Mouse (Mus musculus) ES-E14 (cell line): ENCODE data around the gene Sh3bp4.

Experiments
- MAFK ChIP-seq: IDR thresholded peaks from 2 replicates; pipeline ENCODE4 v1.6.1; 2014; ENCODE audit warnings: mild to moderate bottlenecking, low read depth, low read length, inconsistent platforms; ENCODE audit not compliant: insufficient read depth
- ZC3H11A ChIP-seq: IDR thresholded peaks from 2 replicates; pipeline ENCODE4 v1.6.1; 2012; ENCODE audit warnings: low read depth, mild to moderate bottlenecking, inconsistent platforms, low read length, borderline replicate concordance

DNA sequence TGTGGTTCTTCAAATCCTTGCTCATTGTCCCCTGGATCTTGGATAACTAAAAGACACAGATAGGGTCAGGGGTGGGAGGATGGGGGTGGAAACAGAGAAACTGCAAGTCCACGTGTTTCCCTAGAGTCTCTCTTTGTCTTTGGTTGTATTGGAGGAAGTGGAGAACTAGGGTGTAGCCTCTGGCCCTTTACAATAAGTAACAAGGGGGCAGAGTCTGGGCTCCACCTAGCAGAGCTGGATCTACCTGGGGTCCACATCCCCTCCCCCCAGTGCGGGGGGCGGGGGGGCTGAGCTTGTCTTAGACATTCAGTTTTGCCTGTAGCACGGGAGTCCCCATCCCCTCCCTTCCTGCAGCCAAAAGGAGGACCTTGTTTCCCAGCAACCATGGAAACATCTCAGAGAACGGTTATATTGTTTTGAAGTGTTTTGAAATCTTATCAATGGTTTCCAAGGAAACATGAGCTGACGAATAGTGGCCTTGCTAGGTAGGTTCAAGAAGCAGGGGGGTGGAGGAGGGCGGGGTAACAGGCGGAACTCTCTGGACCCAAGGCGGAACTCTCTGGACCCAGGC is 113.1 kb downstream of the Sh3bp4 start:
- TF ChIP-seq MAFK (no peak), ZC3H11A (no peak)
